Mouse (Mus musculus) yolk sac, embryonic 10.5 days (tissue): ENCODE data around the gene Slc17a7.

Experiments used
- DNase-seq: peaks from one replicate; pipeline ENCODE4 v3.0.0-alpha.2; 2017; ENCODE audit warnings: low spot score

Gene Slc17a7

GRCm38 (mm10) chr7:45178550-45178949 lies 14.8 kb downstream of the Slc17a7 start:
- no peak for DNase-seq

GRCm38 (mm10) chr7:45179469-45179868 lies 15.7 kb downstream of the Slc17a7 start, which contains the start of gene Gfy:
Gene Gfy (minus strand): TSS chr7:45179569.
- DNase-seq, result no peak

GRCm38 (mm10) chr7:45180896-45181477 lies 17.2 kb downstream of the Slc17a7 start, which contains the start of gene Pth2:
Gene Pth2 (plus strand): TSS chr7:45180995.
- DNase-seq, result no peak

- no peak for DNase-seq
These were observed 17.8 kb downstream of the Slc17a7 start for GRCm38 (mm10) chr7:45181540-45181939.

- DNase-seq, result peak; percentile 84
These were observed 18.5 kb downstream of the Slc17a7 start for GRCm38 (mm10) chr7:45182199-45182601.

GRCm38 (mm10) chr7:45182606-45183005 lies 18.9 kb downstream of the Slc17a7 start:
- no peak for DNase-seq

- DNase-seq, result no peak
These were observed 19.9 kb downstream of the Slc17a7 start for GRCm38 (mm10) chr7:45183672-45184071.

- no peak for DNase-seq
These were observed 22.2 kb downstream of the Slc17a7 start for GRCm38 (mm10) chr7:45185921-45186320.

GRCm38 (mm10) chr7:45189600-45189999 lies 25.9 kb downstream of the Slc17a7 start:
- DNase-seq, result no peak

- no peak for DNase-seq
These were observed 26.4 kb downstream of the Slc17a7 start for GRCm38 (mm10) chr7:45190186-45190585.

- DNase-seq, result no peak
These were observed 27.4 kb downstream of the Slc17a7 start for GRCm38 (mm10) chr7:45191161-45191560.

GRCm38 (mm10) chr7:45191803-45192363 lies 28.1 kb downstream of the Slc17a7 start:
- DNase-seq, result no peak

- no peak for DNase-seq
These were observed 29.0 kb downstream of the Slc17a7 start for GRCm38 (mm10) chr7:45192585-45193310.

GRCm38 (mm10) chr7:45193406-45193805 lies 29.7 kb downstream of the Slc17a7 start:
- no peak for DNase-seq

GRCm38 (mm10) chr7:45193871-45194785 lies 30.4 kb downstream of the Slc17a7 start:
- DNase-seq, result no peak

GRCm38 (mm10) chr7:45195341-45196175 lies 31.8 kb downstream of the Slc17a7 start:
- no peak for DNase-seq

- no peak for DNase-seq
These were observed 32.4 kb downstream of the Slc17a7 start for GRCm38 (mm10) chr7:45196176-45196535.

- no peak for DNase-seq
These were observed 33.2 kb downstream of the Slc17a7 start for GRCm38 (mm10) chr7:45196994-45197393.

- DNase-seq, result peak; percentile 54
These were observed 34.7 kb downstream of the Slc17a7 start for GRCm38 (mm10) chr7:45198435-45198834.

GRCm38 (mm10) chr7:45198961-45199360 lies 35.2 kb downstream of the Slc17a7 start:
- DNase-seq, result no peak

- no peak for DNase-seq
These were observed 38.9 kb downstream of the Slc17a7 start for GRCm38 (mm10) chr7:45202654-45203053.
